Mouse (Mus musculus) megakaryocyte, embryonic 14.5 days (primary cell): Measurements from ENCODE around the gene Gm20388.

Source experiments
- FLI1 ChIP-seq: IDR thresholded peaks from 2 replicates; pipeline ENCODE4 v1.6.1; 2012; ENCODE audit warnings: low read length, inconsistent platforms, mixed read lengths
- GATA1 ChIP-seq: IDR thresholded peaks from 3 replicates; pipeline ENCODE4 v1.6.1; 2012; ENCODE audit warnings: mixed read lengths, low read length, inconsistent platforms, borderline replicate concordance

GRCm38 (mm10) chr8:124379289-124379688, 4468.6 kb downstream of the Gm20388 start:
- TF ChIP-seq GATA1 (no peak), FLI1 (no peak)
